Mouse (Mus musculus) gonadal fat pad, adult 2 months (tissue): ENCODE results near the gene Ier2. TPM values are rescaled to one million over a fixed set of nuclear protein-coding genes. Genes with fewer than 3 reads are reported as not detected.

ENCODE experiments used
- DNase-seq: peaks from one replicate; pipeline ENCODE4 v3.0.0-alpha.2; 2012; ENCODE audit warnings: low read depth
- polyA plus RNA-seq: library from polyadenylated mRNA; depleted of rRNA; stranded (reverse); fragments of >200 nt; gene quantifications from 2 replicates; pipeline ENCODE4 v1.2.3, GENCODE M21; 2012; rRNA removed

Gene Ier2
- polyA plus RNA-seq: 8.5 and 23.6 TPM in 2 replicates

DNA sequence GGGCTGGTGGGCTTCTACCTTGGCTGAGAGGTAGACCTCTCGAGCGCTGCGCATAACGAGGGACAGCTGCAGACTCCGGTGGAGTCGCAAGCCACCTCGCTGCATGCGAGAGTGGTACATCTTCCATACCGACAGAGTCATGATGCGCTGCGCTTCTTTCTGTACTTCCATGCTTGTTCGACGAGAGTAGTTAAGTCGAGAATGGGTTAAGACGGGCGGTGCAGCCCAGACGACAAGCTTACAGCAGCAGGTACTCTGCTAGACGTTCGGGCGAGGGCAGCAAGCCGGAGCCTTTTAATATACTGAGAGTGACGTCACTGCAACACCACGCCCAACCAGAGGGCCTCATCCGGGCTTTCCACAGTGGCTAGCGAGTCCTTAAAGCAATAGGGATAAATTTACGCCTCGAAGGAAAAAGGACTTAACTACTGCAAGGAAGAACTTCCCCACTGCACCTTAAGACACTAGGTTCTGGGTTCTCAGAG is at the start of gene Ier2:
Gene Ier2 (minus strand): TSS at position 272 of the 485 bp plus-strand sequence.
- DNase-seq: no peak

DNA sequence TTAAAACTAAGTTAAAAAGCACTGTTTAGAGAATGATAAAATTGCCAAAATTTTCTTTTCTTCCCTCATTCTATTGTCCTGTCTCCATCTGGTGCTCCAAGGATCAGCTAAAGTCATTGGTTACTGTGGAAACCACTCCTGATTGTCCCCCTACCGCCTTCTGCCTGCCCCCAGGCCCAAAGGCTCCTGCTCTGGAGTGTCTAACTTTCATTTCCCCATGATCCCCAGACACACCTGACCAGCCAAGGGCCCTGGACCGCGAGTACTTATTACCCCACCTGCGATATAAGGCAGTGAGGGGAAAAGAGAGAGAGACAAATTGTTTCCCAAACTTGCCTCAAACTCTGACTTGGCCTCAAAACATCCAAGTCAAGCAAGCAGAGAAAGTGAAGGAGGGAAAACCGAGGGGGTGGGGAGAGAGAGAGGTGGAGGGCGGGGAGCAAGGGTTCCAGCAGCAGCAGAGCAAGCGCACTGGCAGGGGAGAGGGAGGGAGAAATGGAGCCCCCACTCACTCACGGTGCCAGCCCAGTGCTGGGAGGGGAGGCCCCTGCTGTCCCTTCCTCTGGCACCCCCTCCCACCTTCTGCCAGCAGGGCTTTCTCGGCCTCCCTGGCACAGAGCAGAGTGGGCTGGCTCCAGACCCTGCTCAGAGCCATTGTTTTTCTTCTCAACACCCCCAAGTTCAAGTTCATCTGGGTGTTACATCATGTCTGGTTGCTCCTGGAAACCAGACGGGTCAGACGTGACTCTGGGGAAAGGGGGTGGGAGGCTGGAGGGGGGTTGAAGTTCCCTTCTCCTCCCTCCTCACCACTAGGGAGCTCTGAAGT is 49.5 kb upstream of the Ier2 start:
- no peak for DNase-seq

DNA sequence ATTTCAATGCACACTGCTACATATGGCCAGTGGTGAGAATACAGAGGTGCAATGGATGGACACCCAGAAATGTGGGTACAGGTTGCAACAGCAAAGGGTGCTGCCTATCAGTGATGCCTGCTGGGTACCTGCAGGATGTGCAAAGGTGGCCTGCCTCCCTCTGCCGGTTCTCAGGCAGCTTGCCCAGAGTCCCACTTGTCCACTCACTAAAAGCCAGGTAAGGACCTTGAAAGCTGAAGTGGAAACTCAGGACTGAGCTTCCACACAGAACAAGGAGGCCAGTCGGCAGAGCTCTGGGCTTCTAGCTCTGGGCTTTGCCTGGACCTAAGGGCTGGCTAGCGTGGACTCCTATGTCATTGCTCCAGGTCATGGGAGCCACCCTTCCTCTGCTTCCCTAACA is 48.7 kb upstream of the Ier2 start:
- no peak for DNase-seq

DNA sequence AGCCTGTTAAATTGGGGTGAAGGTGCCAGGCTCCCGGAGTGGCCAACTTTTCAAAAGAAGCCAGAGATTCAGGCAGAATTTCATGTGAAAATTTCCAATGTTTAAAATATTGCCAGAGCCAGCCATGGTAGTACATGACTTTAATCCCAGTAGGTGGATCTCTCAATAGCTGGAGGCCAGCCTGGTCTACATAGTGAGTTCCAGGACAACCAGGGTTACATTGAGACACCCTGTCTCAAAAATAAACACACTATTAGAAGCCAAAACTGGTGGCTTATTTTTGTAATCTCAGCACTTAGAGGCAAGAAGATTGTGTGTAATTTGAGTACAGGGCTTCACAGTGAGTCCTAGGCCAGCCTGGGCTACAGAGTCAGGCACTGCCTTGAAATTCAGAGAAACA is 47.3 kb upstream of the Ier2 start:
- DNase-seq: no peak

DNA sequence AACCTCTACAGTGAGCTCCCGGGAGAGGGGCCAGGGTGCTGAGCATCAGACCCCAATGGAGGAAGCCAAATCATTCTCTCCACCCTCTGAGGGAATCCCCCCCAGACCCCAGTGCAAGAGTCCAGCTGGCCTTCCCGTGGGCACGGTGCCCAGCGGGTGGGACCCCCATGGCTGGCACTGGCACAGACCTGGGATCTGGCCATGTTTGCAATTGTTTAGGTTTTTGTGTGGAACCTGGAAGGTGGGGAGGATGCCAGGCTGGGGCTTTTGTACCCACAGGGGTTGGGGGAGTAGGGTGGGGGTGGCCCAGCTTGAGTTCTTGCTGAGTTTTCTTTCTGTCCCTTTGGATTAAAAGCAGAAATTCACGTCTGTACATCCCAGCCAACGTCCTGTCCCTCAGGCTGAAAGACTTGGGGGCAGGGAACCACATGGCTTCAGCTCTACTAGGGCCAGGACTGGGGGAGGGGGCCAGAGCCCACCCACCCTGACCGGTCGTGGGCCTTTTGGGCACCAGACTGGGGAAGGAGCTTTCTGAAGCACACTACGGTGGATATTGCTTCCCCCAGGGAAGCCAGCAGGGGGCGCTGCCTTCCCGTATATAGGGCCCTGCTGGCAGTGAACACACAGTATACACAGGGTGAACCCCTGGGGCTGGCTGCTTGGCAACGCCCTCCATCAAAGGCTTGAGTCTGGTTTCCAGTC is 46.3 kb upstream of the Ier2 start:
- DNase-seq: no peak

DNA sequence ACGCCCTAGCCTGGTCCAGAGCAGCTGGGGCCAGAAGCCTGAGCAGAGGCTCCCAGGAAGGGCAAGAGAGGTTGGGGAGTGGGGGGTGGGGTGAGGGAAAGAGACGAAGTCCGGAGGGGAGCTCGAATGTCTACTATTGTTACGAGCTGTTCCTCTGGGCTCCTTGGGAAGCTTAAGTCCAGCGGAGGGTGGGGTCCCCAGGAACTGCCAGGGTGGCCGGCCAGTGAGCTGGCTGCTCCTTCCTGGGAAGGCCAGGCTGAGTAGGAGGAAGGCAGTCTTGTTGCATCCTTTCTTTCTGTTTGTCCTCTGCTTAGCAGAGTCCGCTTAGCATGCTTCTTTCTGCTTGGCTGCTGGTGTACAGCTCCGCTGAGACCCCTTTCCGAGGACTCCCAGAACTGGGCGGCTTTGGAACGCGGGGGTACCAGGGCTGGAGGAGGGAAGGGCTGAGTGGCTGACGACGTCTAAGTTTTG is 45.5 kb upstream of the Ier2 start:
- DNase-seq: no peak

DNA sequence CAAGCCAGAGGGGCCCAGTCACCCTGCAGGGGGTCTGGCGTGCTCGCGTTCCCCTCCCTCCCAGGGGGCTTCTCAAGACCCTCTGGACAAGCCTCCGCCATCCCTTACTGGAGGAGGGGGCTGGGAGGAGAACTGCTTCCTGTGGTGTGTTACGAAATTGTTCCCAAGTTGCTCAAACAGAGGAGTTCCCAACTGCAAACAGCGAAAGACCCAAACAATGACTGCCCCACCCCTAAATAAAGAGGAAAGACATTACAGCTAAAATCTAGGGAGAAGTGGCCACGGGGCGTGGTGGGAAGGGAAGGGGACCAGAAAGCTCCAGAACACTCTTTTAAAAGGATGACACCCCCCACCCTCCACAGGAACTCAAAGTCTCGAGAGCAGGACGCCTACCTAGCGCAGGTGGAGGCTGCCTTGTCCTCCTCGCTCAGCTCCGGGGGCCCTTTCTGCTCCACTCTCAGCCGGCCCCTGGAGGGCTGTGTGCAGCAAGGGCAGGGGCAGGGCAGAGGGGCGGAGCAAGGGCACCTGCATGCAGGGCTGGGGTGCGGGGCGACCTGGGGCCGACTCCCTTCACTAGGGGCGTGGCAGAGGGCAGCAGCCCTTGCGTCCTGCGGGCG is 44.7 kb upstream of the Ier2 start:
- DNase-seq: no peak

DNA sequence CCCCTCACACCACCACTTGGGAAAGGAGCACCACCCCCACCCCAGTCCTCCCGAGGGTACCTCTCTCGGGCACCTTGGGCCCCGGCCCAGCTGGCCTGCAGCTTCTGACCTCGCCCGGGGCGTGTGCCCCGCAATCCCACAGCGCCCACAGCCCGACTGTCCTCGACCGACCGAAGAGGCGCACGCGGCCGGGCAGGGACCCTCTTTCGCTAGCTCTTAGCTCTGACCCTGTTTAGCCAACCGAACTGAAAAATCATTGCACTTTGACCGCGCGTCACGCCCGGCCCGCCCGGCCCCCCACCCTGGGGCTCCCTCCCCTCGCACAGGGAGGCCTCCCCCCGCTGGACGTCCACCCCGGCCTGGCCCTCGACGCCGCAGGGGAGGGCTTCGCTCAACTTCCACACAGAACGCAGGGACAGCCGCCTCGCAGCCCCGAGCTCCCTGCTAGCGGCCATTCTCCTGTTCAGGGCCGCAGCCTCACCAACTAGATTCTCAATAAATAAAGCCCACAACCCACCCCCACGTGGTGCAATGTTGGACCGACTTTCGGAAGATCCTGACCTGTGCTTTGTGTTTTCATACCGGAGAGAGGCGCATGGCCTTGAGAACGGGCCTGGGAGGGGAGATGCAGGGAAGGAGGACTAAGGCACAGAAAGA is 44.1 kb upstream of the Ier2 start:
- DNase-seq: no peak

DNA sequence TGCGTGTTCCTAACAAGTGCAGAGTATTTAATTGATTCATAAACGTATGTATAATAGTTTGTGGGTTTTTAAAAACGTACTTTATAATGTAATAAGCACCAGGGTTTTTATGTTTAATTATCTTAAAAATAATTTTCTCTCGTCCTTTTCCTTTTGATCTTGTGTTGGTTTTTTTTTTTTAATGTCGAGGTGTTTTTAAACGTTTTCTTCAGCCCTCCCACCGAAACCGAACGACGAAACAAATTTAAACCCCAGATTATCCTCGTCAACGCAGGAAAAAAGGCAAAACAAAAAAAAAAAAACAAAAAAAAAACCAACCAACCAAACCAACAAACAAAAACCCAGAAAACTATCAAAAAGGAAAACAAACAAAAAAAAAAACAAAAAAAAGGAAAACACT is 43.3 kb upstream of the Ier2 start:
- no peak for DNase-seq

DNA sequence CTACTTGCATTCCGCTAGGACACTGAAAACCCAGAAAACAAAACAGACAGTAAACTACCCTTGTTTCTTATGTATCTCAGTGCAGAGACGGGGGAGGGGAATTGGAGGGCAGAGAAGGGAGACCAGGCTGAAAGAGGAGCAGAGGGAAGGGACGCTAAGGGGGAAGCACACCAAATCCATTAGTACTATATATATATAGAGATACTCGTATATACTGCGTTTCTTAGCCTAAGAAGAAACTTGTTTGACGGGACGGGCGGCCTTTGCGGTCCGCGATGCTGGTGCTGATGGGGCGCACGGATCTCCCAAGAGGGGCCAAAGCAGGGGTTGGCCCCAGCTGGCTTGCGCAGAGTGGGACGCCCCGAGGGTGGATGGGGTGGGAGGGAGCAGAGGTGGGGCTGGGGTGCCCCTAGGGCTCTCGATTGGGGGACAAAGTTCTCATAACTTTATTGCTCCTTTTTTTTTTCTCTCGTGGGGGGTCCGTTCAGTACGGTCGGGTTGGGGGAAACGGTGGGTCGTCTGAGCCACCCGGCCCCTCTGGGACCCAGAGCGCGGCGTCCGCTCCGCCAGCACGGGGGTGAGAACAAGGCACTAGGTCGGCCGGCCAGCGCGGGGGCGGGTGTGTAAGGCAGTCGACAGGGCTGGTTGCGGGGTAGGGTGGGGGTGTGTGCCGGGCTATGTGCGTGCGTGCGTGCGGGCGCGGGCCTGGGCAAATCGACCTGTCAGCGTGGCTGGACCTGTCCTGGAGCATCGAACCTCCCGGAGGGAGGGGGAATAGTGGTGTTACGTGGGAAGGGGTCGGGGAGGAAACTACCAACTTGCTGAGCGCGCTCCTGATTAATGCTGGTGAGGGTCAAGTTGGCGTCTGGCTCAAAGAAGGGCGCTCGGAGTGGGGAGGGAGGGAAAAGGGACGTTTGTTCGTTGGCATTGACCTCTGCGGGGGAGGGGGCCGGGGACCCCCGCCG is 42.5 kb upstream of the Ier2 start:
- DNase-seq: no peak

DNA sequence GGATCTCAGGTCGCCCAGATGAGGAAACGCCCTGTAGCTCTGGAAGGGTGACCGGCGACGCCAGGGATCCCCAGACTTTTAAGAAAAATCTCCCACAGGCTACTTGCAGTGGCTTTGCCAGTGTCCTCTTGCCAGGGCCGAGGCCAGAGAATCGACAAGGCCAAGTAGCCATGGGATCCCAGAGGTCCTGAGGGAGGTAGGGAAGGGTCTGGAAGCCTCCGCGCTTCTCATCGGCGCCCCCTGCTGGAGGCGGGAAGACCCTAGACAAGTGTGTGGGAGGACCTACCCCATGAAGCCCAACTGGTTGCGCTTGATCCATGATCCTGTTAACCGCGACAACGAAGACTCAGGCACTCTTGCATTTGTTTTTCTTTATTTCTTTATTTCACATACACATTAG is 41.7 kb upstream of the Ier2 start:
- DNase-seq: no peak

DNA sequence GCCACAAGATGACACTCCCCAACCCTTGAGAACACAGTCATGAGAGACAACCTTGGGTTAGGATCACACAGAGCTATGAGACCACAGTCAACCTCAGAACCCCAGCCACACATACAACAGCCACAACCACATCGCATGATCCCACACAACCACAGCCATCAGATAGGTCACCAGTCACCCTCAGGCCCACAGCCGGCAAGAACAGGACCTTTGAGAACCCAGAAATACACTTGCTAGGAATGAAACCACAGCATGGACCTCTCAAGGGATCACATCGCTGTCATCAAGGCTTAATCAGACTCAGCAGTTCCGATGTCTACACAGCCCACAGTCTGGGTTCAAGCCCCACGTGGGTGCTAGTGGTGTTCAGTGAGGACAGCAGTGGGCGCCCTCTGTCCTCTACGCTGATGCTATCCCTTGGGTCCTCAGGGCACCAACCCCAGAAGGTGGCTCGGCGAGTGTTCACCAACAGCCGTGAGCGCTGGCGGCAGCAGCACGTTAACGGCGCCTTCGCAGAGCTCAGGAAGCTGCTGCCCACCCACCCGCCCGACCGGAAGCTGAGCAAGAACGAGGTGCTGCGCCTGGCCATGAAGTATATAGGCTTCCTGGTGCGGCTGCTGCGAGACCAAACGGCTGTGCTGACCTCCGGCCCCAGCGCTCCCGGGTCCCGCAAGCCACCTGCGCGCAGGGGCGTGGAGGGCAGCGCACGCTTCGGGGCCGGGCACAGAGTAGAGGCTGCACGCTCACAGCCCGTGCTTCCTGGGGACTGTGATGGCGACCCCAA is 41.0 kb upstream of the Ier2 start:
- DNase-seq: no peak

DNA sequence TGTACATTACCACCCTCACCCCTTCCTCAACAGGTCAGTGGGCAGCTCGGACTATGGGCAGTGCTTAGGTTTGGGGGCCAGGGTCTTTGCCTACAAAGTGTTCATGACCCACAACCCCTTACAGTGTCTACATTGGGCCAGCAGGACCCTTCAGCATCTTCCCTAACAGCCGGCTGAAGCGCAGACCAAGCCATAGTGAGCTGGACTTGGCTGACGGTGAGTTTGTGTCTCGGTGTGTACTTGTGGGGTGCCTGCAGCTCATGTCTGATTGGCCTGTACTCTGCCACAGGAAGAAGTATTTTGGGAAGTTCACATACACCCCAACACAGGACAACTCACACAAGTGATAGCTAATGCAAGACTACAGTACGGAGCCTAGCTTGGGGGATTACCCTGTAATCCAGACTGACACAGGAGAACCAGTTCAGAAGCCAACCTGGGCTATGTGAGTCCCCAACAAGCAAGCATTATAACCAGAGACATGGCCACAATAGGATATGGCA is 40.4 kb upstream of the Ier2 start:
- no peak for DNase-seq

DNA sequence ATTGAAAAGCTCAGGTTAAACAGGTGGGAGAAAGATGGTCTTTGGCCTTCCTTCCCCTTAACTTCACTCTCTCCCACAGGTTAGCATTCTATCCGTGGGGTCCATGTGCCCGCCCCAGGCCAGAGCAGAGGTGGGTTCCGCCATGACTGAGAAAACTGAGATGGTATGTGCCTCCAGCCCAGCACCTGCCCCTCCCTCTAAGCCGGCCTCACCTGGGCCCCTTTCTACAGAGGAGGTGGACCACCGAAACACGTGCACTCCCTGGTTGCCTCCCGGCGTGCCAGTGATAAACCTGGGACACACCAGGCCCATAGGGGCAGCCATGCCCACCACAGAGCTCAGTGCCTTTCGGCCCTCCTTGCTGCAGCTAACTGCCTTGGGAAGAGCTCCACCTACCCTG is 39.9 kb upstream of the Ier2 start:
- no peak for DNase-seq

DNA sequence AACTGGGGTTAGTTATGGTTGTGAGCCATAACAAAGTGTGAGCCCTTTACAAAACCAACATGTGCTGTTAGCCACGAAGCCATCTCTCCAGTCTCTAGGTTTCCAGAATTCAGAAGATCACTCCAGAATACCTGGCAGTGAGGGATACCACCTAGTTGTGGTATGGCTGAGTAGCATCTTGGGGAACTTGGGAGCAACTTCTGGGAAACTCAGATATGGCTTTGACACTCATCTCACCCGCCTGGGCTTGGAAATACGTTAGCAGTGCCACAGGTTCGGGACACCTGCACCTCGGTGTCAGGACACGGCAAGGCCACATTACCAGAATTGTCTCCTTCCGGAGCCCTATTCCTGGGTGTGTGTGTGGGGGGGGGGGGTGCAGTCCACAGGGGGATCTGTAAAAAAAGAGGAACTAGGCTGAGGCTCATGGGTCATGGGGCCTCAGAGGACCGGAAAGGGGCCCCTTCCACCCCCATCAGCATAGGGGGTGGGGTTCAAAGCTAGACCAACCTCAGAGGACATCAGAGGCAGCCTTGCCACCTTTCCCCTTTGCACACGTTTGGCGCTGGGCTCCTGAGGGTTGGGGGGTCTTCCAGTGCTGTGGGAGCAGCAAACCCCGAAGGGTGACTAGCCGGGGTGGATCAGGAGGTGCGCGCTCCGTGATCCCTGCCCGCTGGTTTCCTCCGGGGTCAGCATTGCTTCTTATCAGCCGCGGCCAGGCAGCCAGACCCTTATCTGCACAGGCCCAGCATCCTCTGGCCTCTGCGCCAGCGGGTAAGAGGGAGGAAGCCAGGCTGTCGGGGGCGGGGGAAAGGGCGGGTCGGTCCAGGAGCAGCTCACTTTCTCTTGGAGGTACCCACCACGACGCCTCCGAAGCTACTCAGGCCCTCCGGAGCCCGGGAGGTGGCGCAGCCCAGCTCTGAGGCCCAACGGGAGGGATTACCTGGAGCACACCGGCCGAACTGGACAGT is 38.6 kb upstream of the Ier2 start, which contains the start of gene Lyl1:
Gene Lyl1 (plus strand): TSS at position 517 of the 971 bp plus-strand sequence.
- DNase-seq: no peak

DNA sequence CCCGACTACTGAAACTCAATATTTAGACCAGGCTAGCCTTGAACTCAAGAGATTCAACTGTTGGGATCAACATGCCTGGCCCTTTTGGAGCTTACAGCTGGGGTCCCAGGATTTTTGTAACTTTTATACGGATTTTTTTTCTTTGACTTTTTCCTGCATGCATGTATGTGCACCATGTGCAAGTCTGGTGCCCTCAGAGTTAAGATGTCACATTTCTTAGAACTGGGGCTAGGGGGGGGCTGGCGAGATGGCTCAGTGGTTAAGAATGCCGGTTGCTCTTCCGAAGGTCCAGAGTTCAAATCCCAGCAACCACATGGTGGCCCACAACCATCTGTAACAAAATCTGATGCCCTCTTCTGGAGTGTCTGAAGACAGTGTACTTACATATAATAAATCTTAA is 37.9 kb upstream of the Ier2 start:
- DNase-seq: no peak

DNA sequence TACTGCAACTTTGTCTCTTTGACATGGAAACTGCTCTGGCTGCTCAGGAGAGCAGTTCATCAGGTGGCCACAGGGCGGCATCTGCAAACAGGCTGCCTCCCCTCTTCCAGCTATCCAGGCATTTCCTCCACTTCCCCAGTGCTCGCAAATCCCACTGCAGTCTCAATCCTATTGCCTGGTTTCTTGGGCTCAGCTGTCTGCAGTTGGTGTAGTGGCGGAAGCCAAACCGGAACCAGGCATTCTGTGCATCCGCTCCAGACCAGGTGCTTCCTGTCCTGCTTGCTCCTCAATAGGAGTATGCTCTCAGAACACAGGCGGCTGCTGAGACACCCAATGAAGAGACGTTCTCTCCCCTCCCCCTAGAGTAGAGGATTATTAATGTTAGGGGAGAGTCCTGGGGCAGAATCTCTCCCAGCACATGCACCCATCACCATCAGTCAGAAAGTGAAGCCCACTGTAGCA is 37.2 kb upstream of the Ier2 start:
- no peak for DNase-seq

DNA sequence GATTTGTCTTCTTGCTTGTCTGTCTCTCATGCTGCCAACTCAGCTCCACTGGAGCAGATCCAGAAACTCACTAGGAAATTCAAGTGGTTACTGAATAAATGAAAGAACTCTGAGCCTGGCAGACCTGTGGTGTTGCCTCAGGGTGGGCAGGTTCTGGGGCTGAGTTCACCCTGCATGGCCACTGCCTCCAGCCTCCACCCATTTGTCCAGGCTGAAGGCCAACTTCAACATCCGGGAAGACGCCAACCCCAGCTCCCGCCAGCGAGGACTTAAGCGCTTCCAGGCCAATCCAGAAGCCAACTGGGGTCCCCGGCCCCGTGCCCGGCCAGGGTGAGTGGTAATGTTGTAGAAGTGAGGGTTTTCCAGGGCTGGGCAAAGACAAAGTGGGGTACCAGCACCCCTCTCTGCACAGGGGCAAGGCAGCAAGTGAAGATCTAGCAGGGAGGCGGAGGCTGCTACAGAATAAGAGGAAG is 36.3 kb upstream of the Ier2 start:
- DNase-seq: no peak
